Mouse (Mus musculus): ENCODE results near the gene Gm14137. TPM values are rescaled to one million over a fixed set of nuclear protein-coding genes. Genes with fewer than 3 reads are reported as not detected.
A peak's percentile ranks its signal among the peaks of the same experiment; 100 is the strongest.

The Gm14137 gene
- total RNA-seq (2021) = not detected
- long read RNA-seq, experiment 1 = 0 reads
- long read RNA-seq, experiment 2 = 0 reads

GRCm38 (mm10) chr2:119173991-119174651, at the start of gene Gm14137:
Gm14137 (plus strand) TSS chr2:119174509.
- intact Hi-C loops (cut with DNase I) = no loop called here
- DNase-seq = no peak

- intact Hi-C loops (cut with DNase I) = no loop called here
- DNase-seq = no peak
Measured at GRCm38 (mm10) chr2:119136346-119136898, 37.9 kb upstream of the Gm14137 start.

GRCm38 (mm10) chr2:119145199-119145598, 29.1 kb upstream of the Gm14137 start:
- no peak for DNase-seq
- intact Hi-C loops (cut with DNase I) = no loop called here

GRCm38 (mm10) chr2:119146435-119146834, 27.9 kb upstream of the Gm14137 start:
- DNase-seq = no peak
- intact Hi-C loops (cut with DNase I) = no loop called here

GRCm38 (mm10) chr2:119147160-119147678, 27.1 kb upstream of the Gm14137 start:
- intact Hi-C loops (cut with DNase I) = no loop called here
- no peak for DNase-seq

- no peak for DNase-seq
- intact Hi-C loops (cut with DNase I) = no loop called here
Measured at GRCm38 (mm10) chr2:119147775-119148174, 26.5 kb upstream of the Gm14137 start.

- intact Hi-C loops (cut with DNase I) = no loop called here
Measured at GRCm38 (mm10) chr2:119152255-119152654, 22.1 kb upstream of the Gm14137 start.

GRCm38 (mm10) chr2:119154683-119155082, 19.6 kb upstream of the Gm14137 start:
- DNase-seq = no peak
- intact Hi-C loops (cut with DNase I) = loop anchor here (5.0 kb wide), 1 partner anchor 38 kb away; no protein-coding TSS in a partner anchor

More at GRCm38 (mm10) chr2:119152255-119152654, 22.1 kb upstream of the Gm14137 start:
- no peak for DNase-seq

- DNase-seq = no peak
- intact Hi-C loops (cut with DNase I) = loop anchor here (5.0 kb wide), 1 partner anchor 37 kb away; no protein-coding TSS in a partner anchor
Measured at GRCm38 (mm10) chr2:119155388-119155787, 18.9 kb upstream of the Gm14137 start.

GRCm38 (mm10) chr2:119156081-119156680, 18.1 kb upstream of the Gm14137 start:
- intact Hi-C loops (cut with DNase I) = loop anchor here (5.0 kb wide), 1 partner anchor 36 kb away; no protein-coding TSS in a partner anchor
- no peak for DNase-seq

GRCm38 (mm10) chr2:119156681-119157572, 17.4 kb upstream of the Gm14137 start, which contains the start of gene Rmdn3:
Rmdn3 (minus strand) TSS chr2:119157034.
- DNase-seq = peak; percentile 87 to 88
- intact Hi-C loops (cut with DNase I) = loop anchor here (5.0 kb wide), 1 partner anchor 35 kb away; no protein-coding TSS in a partner anchor

GRCm38 (mm10) chr2:119157836-119158235, 16.5 kb upstream of the Gm14137 start:
- no peak for DNase-seq
- intact Hi-C loops (cut with DNase I) = loop anchor here (5.0 kb wide), 1 partner anchor 34 kb away; no protein-coding TSS in a partner anchor

GRCm38 (mm10) chr2:119161247-119161646, 13.1 kb upstream of the Gm14137 start:
- intact Hi-C loops (cut with DNase I) = no loop called here
- no peak for DNase-seq

GRCm38 (mm10) chr2:119163135-119163534, 11.2 kb upstream of the Gm14137 start:
- intact Hi-C loops (cut with DNase I) = no loop called here
- DNase-seq = no peak

GRCm38 (mm10) chr2:119163999-119164398, 10.3 kb upstream of the Gm14137 start:
- DNase-seq = no peak
- intact Hi-C loops (cut with DNase I) = no loop called here

GRCm38 (mm10) chr2:119165401-119165800, 8.9 kb upstream of the Gm14137 start:
- intact Hi-C loops (cut with DNase I) = loop anchor here (5.0 kb wide), 1 partner anchor 53 kb away; the partner anchor contains the start of gene Rad51

GRCm38 (mm10) chr2:119166901-119167865, 7.1 kb upstream of the Gm14137 start, which contains the start of gene Gchfr:
Gchfr (plus strand) TSS chr2:119167773.
- intact Hi-C loops (cut with DNase I) = loop anchor here (5.0 kb wide), 1 partner anchor 55 kb away; the partner anchor contains the start of gene Rad51
- DNase-seq = peak; percentile 44 to 46

More at GRCm38 (mm10) chr2:119165401-119165800, 8.9 kb upstream of the Gm14137 start:
- DNase-seq = no peak

- intact Hi-C loops (cut with DNase I) = loop anchor here (5.0 kb wide), 1 partner anchor 56 kb away; the partner anchor contains the start of gene Rad51
- no peak for DNase-seq
Measured at GRCm38 (mm10) chr2:119167866-119168256, 6.4 kb upstream of the Gm14137 start.
